Mouse (Mus musculus) testis, adult 10 weeks (tissue): ENCODE results near the gene Wnt16. TPM values are rescaled to one million over a fixed set of nuclear protein-coding genes. Genes with fewer than 3 reads are reported as not detected.

ENCODE experiments used
- polyA plus RNA-seq: library from polyadenylated mRNA; stranded (reverse); fragments of 350-450 nt; fragmentation: Illumina TruSeq; extraction: RNeasy Lipid Tissue Mini Kit (QIAGEN cat#74804); gene quantifications from one replicate; pipeline ENCODE4 v1.2.3, GENCODE M21; 2014; ENCODE audit warnings: low read depth, low replicate concordance

The Wnt16 gene
- not detected for polyA plus RNA-seq

GRCm38 (mm10) chr6:22288004-22288736 lies at the start of gene Wnt16:
Gene Wnt16, plus strand, starts transcription at chr6:22288227.

Other genes with a start within 250 kb of the Wnt16 start
- 16.4 TPM for gene Fam3c, start 68.0 kb downstream of the Wnt16 start, polyA plus RNA-seq